Mouse (Mus musculus): ENCODE measurements around the gene Pde4d. TPM values are rescaled to one million over a fixed set of nuclear protein-coding genes. Genes with fewer than 3 reads are reported as not detected.

Pde4d gene
- polyA plus RNA-seq, 1 experiment from 2014 or later = 8.7 TPM

- ATAC-seq (ENCODE audit: low FRiP score) = no peak
- H3K9ac ChIP-seq (ENCODE audit: low read length) = no peak overlapping the region
- H3K4me2 ChIP-seq = no peak overlapping the region
- no peak overlapping the region for H3K4me3 ChIP-seq (ENCODE audit: low read depth, low read length)
- peak; percentile 1 for DNase-seq (ENCODE audit: low spot score, missing footprints)
- no peaks in the 10 kb centered on the region for H3K27me3 ChIP-seq (ENCODE audit: control insufficient read depth, insufficient read depth, low read length)
- WGBS = 86% methylated on average over 8 of the region's 8 CpGs
- H3K4me1 ChIP-seq (ENCODE audit: control insufficient read depth, insufficient read depth, low read length) = peaks cover 2% of the 10 kb centered on the region
- H3K27ac ChIP-seq (ENCODE audit: low read depth, low read length) = no peak overlapping the region
- H3K36me3 ChIP-seq (ENCODE audit: control insufficient read depth, insufficient read depth, low read length) = no peaks in the 10 kb centered on the region
- no peaks in the 10 kb centered on the region for H3K9me3 ChIP-seq (ENCODE audit: control insufficient read depth, low read length)
Observed at GRCm38 (mm10) chr13:109909111-109909510, 1459.4 kb downstream of the Pde4d start.

DNA sequence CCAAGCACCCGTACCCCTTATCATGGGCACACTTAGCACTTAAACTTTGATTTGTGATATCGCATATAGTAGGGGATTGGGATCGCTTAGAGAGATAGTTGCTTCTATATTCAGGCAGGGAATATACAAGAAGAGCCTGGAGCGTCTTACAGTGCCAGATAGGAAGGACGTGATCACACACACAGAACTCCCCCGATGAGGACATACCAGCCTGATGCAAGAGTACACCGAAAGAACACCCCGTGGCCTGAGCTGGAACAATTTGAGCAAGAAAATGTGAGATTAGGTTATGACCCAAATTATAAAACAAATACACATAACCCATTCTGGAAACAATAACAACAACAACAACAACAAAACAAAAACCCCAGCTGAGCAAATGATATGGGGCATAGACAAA is 1461.2 kb downstream of the Pde4d start:
- H3K4me3 ChIP-seq (ENCODE audit: low read depth, low read length) = no peak overlapping the region
- WGBS = 95% methylated on average over 8 of the region's 8 CpGs
- no peak for ATAC-seq (ENCODE audit: low FRiP score)

DNA sequence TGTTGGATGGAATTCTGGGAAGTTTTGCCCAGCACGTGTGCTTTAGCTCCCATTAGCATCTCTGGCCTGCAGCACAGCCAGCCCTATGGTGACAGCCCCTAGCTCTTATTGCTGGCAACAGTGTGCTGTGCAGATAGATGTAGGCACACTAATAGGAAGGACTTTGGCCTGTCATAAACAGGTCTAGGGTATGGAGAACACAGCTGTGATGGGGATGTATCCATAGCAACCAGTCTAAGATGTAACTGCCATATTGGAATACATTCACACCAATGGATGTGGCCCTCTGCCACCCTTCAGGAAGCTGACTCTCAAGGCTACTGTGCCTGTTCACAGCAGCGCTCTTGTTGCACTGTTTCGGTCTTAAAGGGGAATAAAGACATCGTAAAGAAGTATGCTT is 1462.9 kb downstream of the Pde4d start:
- ATAC-seq (ENCODE audit: low FRiP score) = no peak

More for the DNA sequence above, 1461.2 kb downstream of the Pde4d start:
- H3K27me3 ChIP-seq (ENCODE audit: control insufficient read depth, insufficient read depth, low read length) = no peaks in the 10 kb centered on the region
- no peak overlapping the region for H3K4me2 ChIP-seq
- no peaks in the 10 kb centered on the region for H3K4me1 ChIP-seq (ENCODE audit: control insufficient read depth, insufficient read depth, low read length)
- no peak overlapping the region for H3K9ac ChIP-seq (ENCODE audit: low read length)
- no peaks in the 10 kb centered on the region for H3K9me3 ChIP-seq (ENCODE audit: control insufficient read depth, low read length)
- no peak for DNase-seq (ENCODE audit: low spot score, missing footprints)
- no peaks in the 10 kb centered on the region for H3K36me3 ChIP-seq (ENCODE audit: control insufficient read depth, insufficient read depth, low read length)
- H3K27ac ChIP-seq (ENCODE audit: low read depth, low read length) = no peak overlapping the region

DNA sequence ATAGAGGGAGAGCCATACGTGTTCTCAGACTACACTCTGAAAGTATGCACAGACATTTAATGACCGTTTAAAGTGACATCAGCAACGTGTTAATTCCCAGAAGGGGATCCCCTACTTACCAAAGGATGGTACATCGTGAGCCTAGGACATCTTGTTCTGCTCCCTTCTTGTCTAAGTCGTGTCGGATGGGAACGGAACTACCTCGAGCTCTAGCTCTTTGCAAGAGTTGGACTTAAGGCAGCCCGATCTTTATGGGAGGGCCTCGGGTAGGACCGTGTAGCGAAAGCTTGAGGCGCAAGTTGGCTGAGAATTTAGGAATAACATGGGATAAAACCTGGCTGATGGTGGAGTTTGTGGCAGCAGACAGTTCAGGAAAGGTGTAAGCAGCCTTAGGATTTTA is 1464.5 kb downstream of the Pde4d start:
- DNase-seq (ENCODE audit: low spot score, missing footprints) (peak; percentile 26), ATAC-seq (ENCODE audit: low FRiP score) (no peak)
- no peaks in the 10 kb centered on the region for H3K9me3 ChIP-seq (ENCODE audit: control insufficient read depth, low read length)
- no peak overlapping the region for H3K4me3 ChIP-seq (ENCODE audit: low read depth, low read length)
- no peaks in the 10 kb centered on the region for H3K27me3 ChIP-seq (ENCODE audit: control insufficient read depth, insufficient read depth, low read length)
- no peak overlapping the region for H3K4me2 ChIP-seq
- no peak overlapping the region for H3K9ac ChIP-seq (ENCODE audit: low read length)
- no peaks in the 10 kb centered on the region for H3K36me3 ChIP-seq (ENCODE audit: control insufficient read depth, insufficient read depth, low read length)
- H3K4me1 ChIP-seq (ENCODE audit: control insufficient read depth, insufficient read depth, low read length) = no peaks in the 10 kb centered on the region
- 92% methylated on average over 13 of the region's 13 CpGs for WGBS
- no peak overlapping the region for H3K27ac ChIP-seq (ENCODE audit: low read depth, low read length)

More for the DNA sequence above, 1462.9 kb downstream of the Pde4d start:
- no peak overlapping the region for H3K4me3 ChIP-seq (ENCODE audit: low read depth, low read length)
- WGBS = 91% methylated on average over 4 of the region's 4 CpGs
- H3K4me2 ChIP-seq = no peak overlapping the region
- H3K27ac ChIP-seq (ENCODE audit: low read depth, low read length) = no peak overlapping the region
- no peaks in the 10 kb centered on the region for H3K4me1 ChIP-seq (ENCODE audit: control insufficient read depth, insufficient read depth, low read length)
- peak; percentile 76 for DNase-seq (ENCODE audit: low spot score, missing footprints)
- H3K27me3 ChIP-seq (ENCODE audit: control insufficient read depth, insufficient read depth, low read length) = no peaks in the 10 kb centered on the region
- no peaks in the 10 kb centered on the region for H3K9me3 ChIP-seq (ENCODE audit: control insufficient read depth, low read length)
- no peak overlapping the region for H3K9ac ChIP-seq (ENCODE audit: low read length)
- H3K36me3 ChIP-seq (ENCODE audit: control insufficient read depth, insufficient read depth, low read length) = no peaks in the 10 kb centered on the region

GRCm38 (mm10) chr13:109914846-109915245 is 1465.1 kb downstream of the Pde4d start:
- no peak for ATAC-seq (ENCODE audit: low FRiP score)
- Histone ChIP-seq H3K9ac (ENCODE audit: low read length) (no peak overlapping the region), H3K4me1 (ENCODE audit: control insufficient read depth, insufficient read depth, low read length) (no peaks in the 10 kb centered on the region), H3K27ac (ENCODE audit: low read depth, low read length) (no peak overlapping the region), H3K36me3 (ENCODE audit: control insufficient read depth, insufficient read depth, low read length) (no peaks in the 10 kb centered on the region), H3K9me3 (ENCODE audit: control insufficient read depth, low read length) (no peaks in the 10 kb centered on the region), H3K27me3 (ENCODE audit: control insufficient read depth, insufficient read depth, low read length) (no peaks in the 10 kb centered on the region), H3K4me3 (ENCODE audit: low read depth, low read length) (no peak overlapping the region), H3K4me2 (no peak overlapping the region)
- peak; percentile 53 for DNase-seq (ENCODE audit: low spot score, missing footprints)
- 65% methylated on average over 5 of the region's 5 CpGs for WGBS

DNA sequence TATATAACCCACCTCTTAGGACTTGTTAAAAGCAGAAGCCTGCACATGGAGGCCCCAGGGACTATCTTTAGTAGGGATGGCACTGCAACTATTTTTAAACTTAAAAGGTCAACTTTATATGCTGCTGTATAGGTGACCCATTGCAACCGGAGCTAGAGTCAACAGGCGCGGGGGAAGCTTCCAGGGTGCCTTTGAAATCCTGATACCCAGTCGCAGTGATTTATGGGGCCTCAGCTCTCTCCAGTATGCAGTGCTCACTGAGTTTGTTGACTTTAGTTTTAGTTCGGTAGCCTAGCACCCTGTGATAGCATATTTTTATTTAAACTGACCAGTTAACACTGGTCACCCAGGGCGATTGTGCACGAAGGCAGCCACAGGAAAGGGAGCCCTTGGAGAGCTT is 1465.8 kb downstream of the Pde4d start:
- no peak overlapping the region for H3K4me2 ChIP-seq
- H3K4me3 ChIP-seq (ENCODE audit: low read depth, low read length) = no peak overlapping the region
- H3K36me3 ChIP-seq (ENCODE audit: control insufficient read depth, insufficient read depth, low read length) = no peaks in the 10 kb centered on the region
- peak; percentile 54 for DNase-seq (ENCODE audit: low spot score, missing footprints)
- 77% methylated on average over 7 of the region's 7 CpGs for WGBS
- no peak overlapping the region for H3K9ac ChIP-seq (ENCODE audit: low read length)
- H3K4me1 ChIP-seq (ENCODE audit: control insufficient read depth, insufficient read depth, low read length) = no peaks in the 10 kb centered on the region
- no peaks in the 10 kb centered on the region for H3K9me3 ChIP-seq (ENCODE audit: control insufficient read depth, low read length)
- no peaks in the 10 kb centered on the region for H3K27me3 ChIP-seq (ENCODE audit: control insufficient read depth, insufficient read depth, low read length)
- H3K27ac ChIP-seq (ENCODE audit: low read depth, low read length) = no peak overlapping the region
- no peak for ATAC-seq (ENCODE audit: low FRiP score)

DNA sequence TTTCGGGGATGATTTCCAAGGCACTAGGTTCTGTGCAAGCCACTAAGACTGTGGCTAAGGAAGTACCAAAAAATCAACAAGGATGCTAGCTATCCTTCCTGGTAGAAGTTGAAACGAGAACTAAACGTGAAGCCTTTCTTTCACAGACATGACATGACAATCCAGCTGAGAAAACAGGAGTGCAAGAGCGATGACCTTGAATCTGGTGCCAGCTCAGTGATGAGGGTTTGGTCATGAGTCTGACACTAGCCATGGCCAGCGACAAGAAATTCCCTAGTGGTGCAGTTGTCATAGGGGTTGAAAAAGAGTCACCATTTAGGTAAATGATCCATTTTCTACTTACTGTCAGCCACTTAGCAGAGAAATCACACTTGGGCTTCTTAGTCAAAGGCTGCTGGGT is 1466.2 kb downstream of the Pde4d start:
- no peaks in the 10 kb centered on the region for H3K4me1 ChIP-seq (ENCODE audit: control insufficient read depth, insufficient read depth, low read length)
- WGBS = 82% methylated on average over 5 of the region's 5 CpGs
- H3K27me3 ChIP-seq (ENCODE audit: control insufficient read depth, insufficient read depth, low read length) = no peaks in the 10 kb centered on the region
- no peaks in the 10 kb centered on the region for H3K9me3 ChIP-seq (ENCODE audit: control insufficient read depth, low read length)
- DNase-seq (ENCODE audit: low spot score, missing footprints) (peak; percentile 70), ATAC-seq (ENCODE audit: low FRiP score) (no peak)
- no peak overlapping the region for H3K9ac ChIP-seq (ENCODE audit: low read length)
- H3K4me2 ChIP-seq = no peak overlapping the region
- H3K27ac ChIP-seq (ENCODE audit: low read depth, low read length) = no peak overlapping the region
- no peaks in the 10 kb centered on the region for H3K36me3 ChIP-seq (ENCODE audit: control insufficient read depth, insufficient read depth, low read length)
- no peak overlapping the region for H3K4me3 ChIP-seq (ENCODE audit: low read depth, low read length)

DNA sequence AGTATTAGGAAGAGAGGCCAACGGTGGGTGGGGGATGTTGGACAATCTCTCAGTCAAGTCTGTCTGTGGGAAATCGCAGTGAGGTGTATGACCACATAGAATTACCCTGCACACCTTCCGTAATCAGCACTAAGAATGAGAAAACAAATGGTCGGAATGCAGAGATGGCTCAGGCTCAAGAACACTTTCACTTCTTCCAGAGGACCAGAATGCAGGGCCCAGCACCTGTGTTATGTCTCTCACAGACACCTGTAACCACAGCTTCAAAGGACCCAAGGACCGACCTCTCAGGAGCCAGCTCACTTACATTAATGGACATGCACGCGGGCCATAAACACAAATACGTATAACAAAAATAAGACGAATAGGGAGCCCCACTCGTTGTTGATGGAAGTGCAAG is 1467.8 kb downstream of the Pde4d start:
- no peak for ATAC-seq (ENCODE audit: low FRiP score)
- Histone ChIP-seq H3K9ac (ENCODE audit: low read length) (no peak overlapping the region), H3K36me3 (ENCODE audit: control insufficient read depth, insufficient read depth, low read length) (no peaks in the 10 kb centered on the region), H3K4me2 (no peak overlapping the region), H3K4me1 (ENCODE audit: control insufficient read depth, insufficient read depth, low read length) (no peaks in the 10 kb centered on the region), H3K4me3 (ENCODE audit: low read depth, low read length) (no peak overlapping the region), H3K27me3 (ENCODE audit: control insufficient read depth, insufficient read depth, low read length) (no peaks in the 10 kb centered on the region), H3K9me3 (ENCODE audit: control insufficient read depth, low read length) (no peaks in the 10 kb centered on the region), H3K27ac (ENCODE audit: low read depth, low read length) (no peak overlapping the region)
- DNase-seq (ENCODE audit: low spot score, missing footprints) = peak; percentile 56
- 93% methylated on average over 10 of the region's 10 CpGs for WGBS

- Histone ChIP-seq H3K27me3 (ENCODE audit: control insufficient read depth, insufficient read depth, low read length) (no peaks in the 10 kb centered on the region), H3K4me2 (no peak overlapping the region), H3K27ac (ENCODE audit: low read depth, low read length) (no peak overlapping the region), H3K4me1 (ENCODE audit: control insufficient read depth, insufficient read depth, low read length) (no peaks in the 10 kb centered on the region), H3K4me3 (ENCODE audit: low read depth, low read length) (no peak overlapping the region), H3K36me3 (ENCODE audit: control insufficient read depth, insufficient read depth, low read length) (no peaks in the 10 kb centered on the region), H3K9ac (ENCODE audit: low read length) (no peak overlapping the region), H3K9me3 (ENCODE audit: control insufficient read depth, low read length) (no peaks in the 10 kb centered on the region)
- DNase-seq (ENCODE audit: low spot score, missing footprints) (no peak), ATAC-seq (ENCODE audit: low FRiP score) (no peak)
- 75% methylated on average over 8 of the region's 8 CpGs for WGBS
Observed at GRCm38 (mm10) chr13:109918631-109919030, 1468.9 kb downstream of the Pde4d start.

DNA sequence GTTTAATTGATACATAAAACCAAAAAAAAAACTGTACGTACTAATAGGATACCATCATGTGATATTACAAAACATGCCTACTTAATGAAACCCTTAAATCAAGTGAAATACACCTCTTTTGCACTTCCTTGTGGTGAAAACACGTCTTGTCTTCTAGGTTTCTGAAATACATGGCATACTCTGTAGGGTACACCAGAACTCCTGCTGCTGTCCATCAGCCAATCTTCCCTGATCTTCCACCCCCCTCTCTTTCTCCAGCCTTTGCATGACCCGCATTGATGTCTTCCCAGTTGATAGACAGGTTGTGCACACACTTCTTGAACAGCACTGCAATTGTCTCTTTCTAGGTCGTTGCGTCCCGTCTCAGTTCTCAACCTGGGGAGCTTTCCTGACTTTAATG is 1470.5 kb downstream of the Pde4d start:
- H3K36me3 ChIP-seq (ENCODE audit: control insufficient read depth, insufficient read depth, low read length) = no peaks in the 10 kb centered on the region
- no peaks in the 10 kb centered on the region for H3K27me3 ChIP-seq (ENCODE audit: control insufficient read depth, insufficient read depth, low read length)
- H3K9ac ChIP-seq (ENCODE audit: low read length) = no peak overlapping the region
- peak; percentile 59 for DNase-seq (ENCODE audit: low spot score, missing footprints)
- ATAC-seq (ENCODE audit: low FRiP score) = no peak
- H3K4me3 ChIP-seq (ENCODE audit: low read depth, low read length) = no peak overlapping the region
- no peaks in the 10 kb centered on the region for H3K9me3 ChIP-seq (ENCODE audit: control insufficient read depth, low read length)
- no peak overlapping the region for H3K27ac ChIP-seq (ENCODE audit: low read depth, low read length)
- H3K4me2 ChIP-seq = no peak overlapping the region
- WGBS = 96% methylated on average over 6 of the region's 6 CpGs
- no peaks in the 10 kb centered on the region for H3K4me1 ChIP-seq (ENCODE audit: control insufficient read depth, insufficient read depth, low read length)

Measured in midbrain, embryonic 11.5 days (tissue).